Mouse (Mus musculus) cerebellum, adult 2 months (tissue): ENCODE results near the gene Sesn1. TPM values are rescaled to one million over a fixed set of nuclear protein-coding genes. Genes with fewer than 3 reads are reported as not detected.
A peak's percentile ranks its signal among the peaks of the same experiment; 100 is the strongest.

Source experiments
- DNase-seq, 2 experiments: peaks; one replicate each; pipeline ENCODE4 v3.0.0; 2021
- H3K27ac ChIP-seq: fragments of 200-500 bp; 2 replicates; pipeline ENCODE4 v1.5.1; 2012; ENCODE audit warnings: low read length, control low read depth, inconsistent platforms; ENCODE audit not compliant: insufficient read depth
- H3K27me3 ChIP-seq: fragments of 200-500 bp; 2 replicates; pipeline ENCODE4 v1.6.1; 2012; ENCODE audit warnings: inconsistent platforms, mild to moderate bottlenecking, low read length, moderate library complexity; ENCODE audit not compliant: control insufficient read depth, insufficient read depth
- H3K4me1 ChIP-seq: fragments of 200-500 bp; 2 replicates; pipeline ENCODE4 v1.6.1; 2011; ENCODE audit warnings: low read length; ENCODE audit not compliant: control insufficient read depth, insufficient read depth
- H3K4me3 ChIP-seq: fragments of 200-500 bp; replicated peaks from 2 replicates; pipeline ENCODE3; 2011; ENCODE audit warnings: mild to moderate bottlenecking, low read depth, low read length, control low read depth; ENCODE audit not compliant: insufficient read depth
- CTCF ChIP-seq: fragments of 200-500 bp; IDR thresholded peaks from 2 replicates; pipeline ENCODE4 v1.5.1; 2011; ENCODE audit warnings: low read depth, mild to moderate bottlenecking, control low read depth, low read length, moderate library complexity, borderline replicate concordance; ENCODE audit not compliant: insufficient read depth
- POLR2A ChIP-seq: fragments of 200-500 bp; IDR thresholded peaks from 2 replicates; pipeline ENCODE4 v1.6.1; 2011; ENCODE audit warnings: low read length, control low read depth, borderline replicate concordance; ENCODE audit not compliant: insufficient read depth
- WGBS: fragments of 180-500 bp; shearing (Covaris S2); methylation state at CpG from one replicate; pipeline ENCODE4 v1.1.7; 2018; 5-methylcytosine and 5-hydroxymethylcytosine counted together
- polyA plus RNA-seq: library from polyadenylated mRNA; depleted of rRNA; stranded (reverse); fragments of >200 nt; gene quantifications from 2 replicates; pipeline ENCODE4 v1.2.3, GENCODE M21; 2012

The Sesn1 gene
- polyA plus RNA-seq, 1 experiment: 67.7 TPM

GRCm38 (mm10) chr10:41804711-41805110 is 5.0 kb upstream of the Sesn1 start:
- DNase-seq: no peak
- Histone ChIP-seq H3K4me3 (no peak overlapping the region), H3K4me1 (no peaks in the 10 kb centered on the region), H3K27me3 (no peaks in the 10 kb centered on the region), H3K27ac (no peak overlapping the region)
- TF ChIP-seq CTCF (no peak), POLR2A (no peak)
- WGBS: 90% methylated on average over 3 of the region's 3 CpGs

DNA sequence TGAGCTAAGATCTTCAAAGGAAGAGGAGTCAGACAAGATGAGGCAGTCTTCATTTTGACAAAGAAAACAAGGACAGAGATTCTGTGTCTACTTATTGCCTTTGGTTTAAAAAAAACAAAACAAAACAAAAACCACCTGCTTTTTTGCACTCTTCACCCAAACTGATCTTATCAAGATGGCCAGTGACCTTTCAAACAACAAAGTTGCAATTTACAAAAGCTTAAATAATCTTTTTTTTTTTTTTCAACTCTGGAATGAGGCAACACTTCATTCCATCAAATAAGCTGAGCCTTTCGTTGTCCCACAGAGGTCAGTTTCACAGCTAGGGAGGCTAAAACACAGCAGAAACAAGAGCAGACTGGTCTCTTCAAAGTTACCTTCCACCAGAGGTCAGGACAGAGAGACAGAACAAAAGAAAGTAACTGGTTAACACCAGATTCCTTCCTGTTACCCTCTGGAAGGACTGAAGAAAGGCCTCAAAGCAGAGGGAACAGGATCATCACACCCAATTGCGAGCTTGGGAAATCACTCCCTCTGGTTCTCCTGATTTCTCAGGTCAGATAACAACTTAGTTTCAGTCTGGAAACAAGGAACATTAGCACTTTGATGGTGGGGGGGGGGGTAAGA is 3.9 kb upstream of the Sesn1 start:
- Histone ChIP-seq H3K4me1 (no peaks in the 10 kb centered on the region), H3K27ac (no peak overlapping the region), H3K27me3 (no peaks in the 10 kb centered on the region), H3K4me3 (no peak overlapping the region)
- no peak for TF ChIP-seq CTCF
- no peak for TF ChIP-seq POLR2A
- DNase-seq: no peak
- WGBS: 96% methylated on average over 2 of the region's 2 CpGs

GRCm38 (mm10) chr10:41809080-41809770 is 510 bp upstream of the Sesn1 start:
- peak overlapping the region; percentile 90 for H3K4me3 ChIP-seq
- H3K27ac ChIP-seq: peak overlapping the region; percentile 52; the same call in 1 of the 2 replicates
- peak; percentile 90 to 93 for DNase-seq
- peaks cover 4% of the 10 kb centered on the region for H3K4me1 ChIP-seq
- WGBS: 3% methylated on average over 25 of the region's 25 CpGs
- no peak for TF ChIP-seq POLR2A
- no peak for TF ChIP-seq CTCF
- H3K27me3 ChIP-seq: no peaks in the 10 kb centered on the region

DNA sequence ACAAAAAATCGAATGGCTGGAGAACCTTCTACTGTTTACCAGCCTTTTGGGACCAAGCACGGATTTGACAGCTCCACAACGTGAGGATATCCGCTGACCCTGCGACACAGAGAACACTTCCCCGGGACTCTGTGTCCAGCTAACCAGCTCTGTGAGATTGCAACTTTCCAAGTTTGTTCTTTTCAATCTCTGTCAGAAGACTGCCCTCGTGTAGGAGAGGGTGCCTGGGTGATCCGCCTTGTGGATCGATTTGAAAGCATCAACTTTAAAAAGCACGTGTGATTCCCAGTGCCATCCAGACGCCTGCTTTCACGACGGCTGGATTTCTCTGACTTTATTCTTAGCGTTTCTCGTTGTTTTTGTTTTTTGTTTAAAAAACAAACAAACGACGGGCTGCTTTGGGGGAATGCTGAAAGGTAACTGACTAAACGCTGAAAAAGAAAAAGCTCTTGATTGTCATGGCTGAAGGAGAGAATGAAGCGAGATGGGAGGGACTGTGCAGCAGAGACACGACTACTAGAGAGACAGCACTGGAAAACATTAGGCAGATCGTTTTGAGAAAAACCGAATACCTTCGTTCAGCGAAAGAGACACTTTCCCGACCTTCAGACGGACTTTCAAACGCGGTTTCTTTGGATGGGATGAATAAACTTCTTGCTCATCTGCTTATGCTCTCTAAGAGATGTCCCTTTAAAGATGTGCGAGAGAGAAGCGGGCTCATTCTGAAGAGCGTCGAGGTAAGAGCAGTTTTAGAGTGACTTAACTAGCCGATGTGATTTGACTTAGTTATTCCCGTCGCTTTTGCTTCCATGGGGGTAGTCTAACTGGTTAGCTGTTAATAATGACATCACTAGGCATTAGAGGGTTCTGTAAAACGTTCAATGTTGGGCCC is 1.1 kb downstream of the Sesn1 start:
- DNase-seq: no peak
- under 1% methylated on average over 36 of the region's 36 CpGs for WGBS

DNA sequence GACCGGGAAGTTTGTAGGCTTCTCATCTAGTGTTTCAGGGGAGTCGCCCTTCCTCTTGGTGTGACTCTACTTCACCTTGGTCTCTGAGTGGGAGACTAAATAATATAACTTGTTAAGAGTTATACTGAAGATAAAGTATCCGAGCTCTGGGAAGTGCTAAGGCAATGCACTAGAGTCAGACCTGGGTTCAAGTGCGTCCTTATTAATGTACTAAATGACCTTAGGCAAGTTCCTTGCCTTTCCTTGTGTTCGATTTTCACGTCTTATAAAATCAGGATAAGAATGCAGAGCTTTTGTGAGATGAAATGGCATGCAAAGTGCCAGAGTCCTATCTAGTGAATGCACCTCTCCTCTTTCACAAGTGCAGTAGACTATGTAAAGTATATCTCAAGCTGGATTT is 2.8 kb downstream of the Sesn1 start:
- peaks cover 10% of the 10 kb centered on the region for H3K4me1 ChIP-seq
- no peak overlapping the region for H3K27ac ChIP-seq
- 65% methylated on average over 6 of the region's 6 CpGs for WGBS
- H3K27me3 ChIP-seq: no peaks in the 10 kb centered on the region
- H3K4me3 ChIP-seq: peak overlapping the region; percentile 31
- no peak for DNase-seq
- TF ChIP-seq POLR2A: no peak
- TF ChIP-seq CTCF: no peak

More for the DNA sequence above, 1.1 kb downstream of the Sesn1 start:
- peaks cover 7% of the 10 kb centered on the region for H3K4me1 ChIP-seq
- H3K27ac ChIP-seq: no peak overlapping the region
- no peaks in the 10 kb centered on the region for H3K27me3 ChIP-seq
- TF ChIP-seq POLR2A (no peak), CTCF (no peak)
- peak overlapping the region; percentile 90 for H3K4me3 ChIP-seq

- Histone ChIP-seq H3K27me3 (no peaks in the 10 kb centered on the region), H3K4me1 (peaks cover 15% of the 10 kb centered on the region), H3K4me3 (no peak overlapping the region), H3K27ac (no peak overlapping the region)
- WGBS: 84% methylated on average over 6 of the region's 6 CpGs
- TF ChIP-seq CTCF (no peak), POLR2A (no peak)
- DNase-seq: no peak
Observed at GRCm38 (mm10) chr10:41814305-41814853, 4.6 kb downstream of the Sesn1 start.

GRCm38 (mm10) chr10:41816516-41816915 is 6.8 kb downstream of the Sesn1 start:
- no peak for TF ChIP-seq CTCF
- no peak for TF ChIP-seq POLR2A
- 78% methylated on average over 5 of the region's 5 CpGs for WGBS
- Histone ChIP-seq H3K4me3 (no peak overlapping the region), H3K27ac (no peak overlapping the region), H3K4me1 (peaks cover 26% of the 10 kb centered on the region), H3K27me3 (no peaks in the 10 kb centered on the region)
- no peak for DNase-seq
